Mouse (Mus musculus) thymus, postnatal 4 days (tissue): ENCODE data around the gene Coq10a.

Experiments
- DNase-seq: peaks from one replicate; pipeline ENCODE4 v3.0.0; 2021

Coq10a gene

GRCm38 (mm10) chr10:128368402-128369217, at the start of gene Coq10a:
TSS of gene Coq10a (minus strand) at chr10:128368997.
- peak; percentile 94 for DNase-seq

GRCm38 (mm10) chr10:128414848-128415247, 46.1 kb upstream of the Coq10a start:
- DNase-seq: no peak

GRCm38 (mm10) chr10:128413076-128413475, 44.3 kb upstream of the Coq10a start:
- no peak for DNase-seq

- DNase-seq: no peak
Measured at GRCm38 (mm10) chr10:128412558-128412957, 43.8 kb upstream of the Coq10a start.

- peak; percentile 51 for DNase-seq
Measured at GRCm38 (mm10) chr10:128412055-128412381, 43.2 kb upstream of the Coq10a start.

DNA sequence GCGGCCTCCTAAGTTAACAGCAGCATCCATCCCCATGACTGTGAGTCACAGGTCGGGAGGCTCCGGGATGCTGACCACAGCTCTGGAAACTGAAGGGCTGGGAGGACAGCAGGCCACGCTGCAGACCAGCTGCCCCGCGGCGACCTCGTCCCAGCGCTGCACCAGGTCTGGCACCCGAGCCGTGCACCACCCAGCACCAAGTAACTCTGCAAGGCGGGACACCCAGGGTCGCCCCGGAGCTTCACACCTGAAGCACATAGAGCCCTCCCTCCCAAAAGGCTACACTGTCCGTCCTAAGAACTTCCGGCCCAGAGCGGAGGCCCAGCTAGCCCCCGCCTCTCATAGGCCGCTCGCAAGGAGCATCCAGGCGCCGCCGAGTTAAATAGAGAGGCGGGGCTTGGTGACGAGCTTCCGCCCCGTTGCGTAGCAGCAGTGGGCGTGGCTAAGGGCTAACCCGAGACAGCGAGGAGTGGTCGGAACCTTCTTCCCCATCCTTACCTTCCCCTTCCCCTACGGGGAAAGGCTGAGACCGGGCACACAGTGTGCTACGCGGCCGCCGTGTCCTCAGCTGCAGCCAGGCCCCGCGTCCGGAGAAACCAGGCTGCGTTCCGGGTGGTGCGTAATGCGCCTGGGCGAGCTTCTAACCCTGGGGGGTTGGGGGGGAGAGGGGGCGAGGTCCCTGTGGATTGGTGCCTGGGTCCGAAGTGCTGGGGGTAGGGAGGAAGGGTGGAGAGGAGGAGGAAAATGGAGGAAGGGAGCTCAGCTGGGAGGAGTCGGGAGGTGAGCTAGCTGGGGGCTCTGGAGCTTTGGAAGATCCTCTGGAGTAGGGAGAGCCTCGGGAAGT, 42.6 kb upstream of the Coq10a start, which contains the start of the genes Nabp2 and Rnf41:
Nabp2 (minus strand) TSS at position 282 of the 844 bp plus-strand sequence.
Rnf41 (plus strand) TSS at position 447 of the 844 bp plus-strand sequence.
- peak; percentile 98 for DNase-seq

- DNase-seq: no peak
Measured at GRCm38 (mm10) chr10:128410560-128410845, 41.7 kb upstream of the Coq10a start.

DNA sequence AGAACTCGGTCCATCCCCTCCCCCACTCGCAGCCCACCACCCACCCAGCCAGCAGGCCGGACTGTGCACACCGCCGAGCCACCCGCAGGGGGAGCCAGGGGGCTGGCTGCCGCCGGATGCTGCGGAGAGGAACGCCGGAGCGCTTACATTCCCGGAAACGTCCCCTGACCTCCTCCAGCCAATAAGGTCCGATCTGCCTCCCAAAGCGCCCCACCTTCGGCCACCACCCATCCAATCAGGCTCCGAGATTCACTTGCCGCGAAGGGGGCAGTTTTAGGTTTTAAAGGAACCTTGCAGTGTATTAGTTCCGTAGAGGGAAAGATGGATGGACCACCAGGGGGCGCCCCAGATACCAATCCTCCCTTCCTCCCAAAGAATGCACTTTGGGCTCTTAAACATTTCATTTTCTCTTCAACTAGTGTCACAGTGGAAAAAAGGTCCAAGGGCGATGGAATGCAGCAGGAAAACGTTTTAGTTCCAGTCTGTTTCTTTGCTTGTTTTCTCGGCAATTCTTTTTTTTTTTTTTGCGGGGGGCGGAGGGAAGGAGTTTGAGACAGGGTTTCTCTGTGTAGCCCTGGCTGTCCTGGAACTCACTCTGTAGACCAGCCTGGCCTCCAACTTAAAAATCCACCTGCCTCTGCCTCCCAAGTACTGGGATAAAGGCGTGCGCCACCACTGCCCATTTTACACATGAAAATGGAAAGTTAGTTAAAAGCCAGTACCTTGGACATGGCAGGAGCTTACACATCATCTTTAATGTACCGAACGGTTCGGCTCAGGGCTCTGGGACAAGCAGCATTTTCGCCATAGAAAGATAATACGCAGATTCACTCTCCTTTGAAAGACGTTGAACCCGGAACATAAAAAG, 41.1 kb upstream of the Coq10a start:
- DNase-seq: peak; percentile 98

GRCm38 (mm10) chr10:128408591-128409535, 40.1 kb upstream of the Coq10a start:
- peak; percentile 66 for DNase-seq

DNA sequence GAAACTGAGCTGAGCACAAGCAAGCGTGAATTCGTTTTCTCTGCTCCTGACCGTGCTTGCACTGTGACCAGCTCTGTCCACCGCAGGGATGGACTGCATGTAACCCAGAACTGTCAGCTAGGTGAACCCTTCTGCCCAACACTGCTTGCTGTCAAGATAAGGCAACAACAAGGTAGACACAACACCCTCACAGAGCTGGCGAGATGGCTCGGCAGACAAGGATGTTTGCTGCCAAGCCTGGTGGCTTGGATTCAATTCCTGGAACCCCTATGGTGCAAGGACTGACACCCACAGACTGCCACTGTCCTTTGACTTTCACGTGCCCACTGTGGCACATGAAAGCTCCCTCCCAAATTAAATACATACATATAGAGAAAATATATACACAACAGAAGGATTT, 35.1 kb upstream of the Coq10a start:
- no peak for DNase-seq

DNA sequence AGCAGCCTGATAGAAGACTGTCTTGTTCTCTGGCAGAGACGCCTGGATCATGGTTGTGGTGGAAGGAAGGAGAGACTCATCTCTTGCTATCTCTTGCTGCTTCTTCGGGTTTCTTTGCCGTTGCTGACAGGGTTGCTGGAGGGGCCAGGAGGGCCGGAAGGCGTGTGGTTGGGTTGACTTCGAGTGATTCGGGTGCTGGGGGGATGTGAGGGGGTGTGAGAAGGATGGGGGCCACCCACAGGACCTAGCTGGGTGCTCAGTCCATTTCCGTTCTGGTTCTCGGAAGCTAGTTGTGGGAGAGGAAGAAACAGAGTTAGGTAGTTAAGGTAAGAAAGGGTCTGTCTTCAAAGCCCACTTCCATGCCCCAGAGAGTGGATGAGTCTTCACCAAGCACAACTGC, 32.8 kb upstream of the Coq10a start:
- no peak for DNase-seq

DNA sequence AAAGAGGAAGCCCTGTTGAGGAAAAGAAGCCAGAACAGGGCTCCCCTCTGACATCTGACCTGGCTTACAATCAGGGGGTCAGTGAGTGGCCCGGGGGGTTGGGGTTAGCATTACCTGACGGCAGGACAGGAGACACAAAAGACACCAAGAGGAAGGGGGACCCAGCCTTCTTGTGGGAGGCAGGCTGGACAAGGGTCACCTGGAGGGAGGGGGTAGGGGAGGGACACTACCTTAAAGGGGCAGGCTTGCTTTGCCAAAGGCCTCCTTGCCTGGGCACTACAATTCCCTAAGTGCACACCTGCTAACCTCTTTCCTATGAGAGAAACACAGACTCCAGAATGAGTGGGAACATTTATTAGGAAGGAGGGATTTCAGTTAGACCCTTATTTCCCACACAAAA, 32.3 kb upstream of the Coq10a start, which contains the start of gene Slc39a5:
Slc39a5 (minus strand) TSS at position 174 of the 400 bp plus-strand sequence.
- DNase-seq: no peak

- DNase-seq: no peak
Measured at GRCm38 (mm10) chr10:128400338-128400737, 31.5 kb upstream of the Coq10a start.

DNA sequence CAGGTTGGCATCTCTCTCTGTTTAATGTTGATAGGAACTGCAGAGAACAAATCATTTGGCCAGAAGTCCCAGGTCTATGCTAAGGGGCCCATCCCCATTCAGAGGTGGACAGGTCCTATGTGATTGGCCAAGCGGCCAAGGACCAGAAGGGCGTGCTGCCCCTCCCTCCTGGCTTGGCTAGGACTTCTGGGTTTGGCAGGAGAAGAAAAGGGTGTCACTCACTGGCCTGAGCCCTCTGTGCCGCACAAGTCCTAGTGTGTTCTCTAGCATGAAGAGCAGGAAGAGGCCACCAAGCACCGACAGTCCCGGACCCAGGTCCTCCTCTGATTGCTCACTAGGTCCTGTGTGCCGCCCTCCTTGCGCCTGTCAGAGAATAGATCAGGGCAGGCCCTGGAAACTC, 28.7 kb upstream of the Coq10a start:
- DNase-seq: no peak

DNA sequence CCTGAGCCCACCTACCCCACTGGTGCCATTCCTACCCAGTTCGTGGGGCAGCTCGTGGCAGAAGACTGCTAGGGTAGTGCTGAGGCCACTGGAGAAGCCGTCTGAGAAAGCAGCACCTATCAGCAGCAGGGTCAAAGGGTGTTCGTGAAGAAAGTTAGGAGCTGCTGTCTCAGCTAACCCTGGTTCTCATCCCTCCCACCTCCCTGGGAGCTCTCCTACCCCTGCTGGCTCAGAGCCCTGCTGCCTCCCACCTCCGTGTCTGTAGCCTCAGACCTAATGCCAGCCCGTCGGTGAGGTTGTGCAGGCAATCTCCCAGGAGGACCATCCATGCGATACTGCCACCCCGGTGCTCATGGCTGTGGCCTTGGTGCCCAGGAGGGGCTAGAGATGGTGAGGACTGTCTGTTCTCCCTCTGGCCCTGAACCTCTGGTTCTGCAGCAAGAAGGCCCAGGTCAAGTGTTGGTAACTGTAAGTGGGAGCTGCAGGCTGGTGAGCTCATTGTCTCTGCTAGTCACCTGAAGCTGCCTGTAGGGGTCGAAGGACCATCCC, 28.0 kb upstream of the Coq10a start:
- no peak for DNase-seq

- no peak for DNase-seq
Measured at GRCm38 (mm10) chr10:128396017-128396673, 27.3 kb upstream of the Coq10a start.

DNA sequence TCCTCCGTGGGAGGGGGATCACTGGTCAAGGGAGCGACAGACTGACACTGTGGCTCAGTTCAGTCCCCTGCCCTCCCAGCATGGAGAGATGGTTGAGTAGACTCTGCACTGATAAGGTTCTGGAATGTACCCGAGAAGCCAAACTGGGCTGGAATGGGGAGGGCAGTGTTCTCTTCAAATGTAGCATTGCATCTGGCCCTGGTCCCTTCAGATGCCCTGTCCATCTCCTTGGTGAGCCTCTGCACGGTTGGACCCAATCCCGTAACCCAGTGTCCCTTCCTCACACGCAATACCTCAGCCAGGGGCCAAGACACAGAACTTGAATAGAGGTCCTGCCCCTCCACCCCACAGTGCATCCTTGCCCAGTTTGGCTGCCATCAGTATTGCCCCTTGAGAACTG, 23.1 kb upstream of the Coq10a start:
- no peak for DNase-seq

GRCm38 (mm10) chr10:128390366-128390765, 21.6 kb upstream of the Coq10a start:
- no peak for DNase-seq

DNA sequence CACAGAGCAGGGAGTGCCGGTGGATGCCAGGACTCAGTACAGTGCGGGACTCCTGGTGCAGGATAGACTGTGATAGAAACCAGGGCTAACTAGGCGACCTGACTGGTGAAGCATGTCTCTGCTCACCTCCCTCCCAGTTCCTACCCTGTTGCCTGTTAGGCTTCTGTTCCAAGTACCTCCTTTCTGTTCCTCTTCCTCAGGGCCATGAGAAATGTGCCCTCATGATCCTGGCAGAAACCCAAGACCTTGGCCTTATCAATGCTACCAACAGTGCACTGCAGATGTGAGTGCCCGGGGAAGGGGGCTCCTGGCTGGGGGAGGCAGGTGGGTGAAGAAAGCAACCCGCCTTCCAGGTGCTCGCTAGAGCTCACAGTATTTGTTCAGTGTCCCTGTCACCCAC, 20.8 kb upstream of the Coq10a start:
- DNase-seq: no peak

- DNase-seq: no peak
Measured at GRCm38 (mm10) chr10:128388941-128389340, 20.1 kb upstream of the Coq10a start.

DNA sequence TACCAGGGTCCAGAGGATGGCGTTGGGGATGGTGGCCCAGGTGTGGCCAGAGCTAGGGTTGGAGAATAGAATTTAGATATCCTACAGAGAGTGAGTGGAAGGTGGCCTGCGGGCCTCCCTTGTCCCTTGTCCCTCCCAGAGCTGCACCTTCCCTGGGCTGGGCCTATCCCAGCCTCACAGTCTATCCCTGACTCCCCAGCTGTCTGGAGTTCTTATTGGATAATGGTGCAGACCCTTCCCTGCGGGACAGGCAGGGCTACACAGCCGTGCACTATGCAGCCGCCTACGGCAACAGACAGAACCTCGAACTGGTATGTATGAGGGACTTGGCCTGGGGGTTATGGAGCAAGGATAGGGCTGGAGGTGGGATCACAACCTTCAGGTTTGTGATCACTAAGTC, 17.1 kb upstream of the Coq10a start:
- DNase-seq: no peak
